Mouse (Mus musculus) layer of hippocampus, adult 9-10 months (tissue): ENCODE results near the gene Olfr1026.

Experiments
- DNase-seq: peaks from one replicate; pipeline ENCODE4 v3.0.0; 2022; ENCODE audit warnings: low spot score

Olfr1026 gene

DNA sequence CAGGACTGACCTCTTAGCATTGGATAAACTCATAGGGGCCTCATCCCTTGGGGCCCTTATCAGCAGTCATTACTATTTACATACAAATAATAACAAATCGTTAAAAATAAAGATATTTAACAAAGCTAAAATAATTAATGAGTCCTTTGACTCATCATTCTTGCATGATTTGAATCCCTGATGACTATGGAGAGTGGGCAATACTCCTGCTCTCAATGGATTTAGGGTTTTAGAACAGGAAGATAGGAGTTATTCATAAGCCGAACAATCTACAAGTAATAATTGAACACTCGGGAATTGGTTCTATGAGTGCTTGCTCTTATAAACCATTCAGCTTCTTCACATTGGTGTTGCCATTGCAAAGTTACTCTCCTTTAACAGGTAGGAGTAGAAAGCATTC lies at the start of gene Olfr1026:
Gene Olfr1026, plus strand, starts transcription at position 301 of the 400 bp plus-strand sequence.
- no peak for DNase-seq

- DNase-seq: no peak
Measured at GRCm38 (mm10) chr2:85885340-85885739, 36.0 kb upstream of the Olfr1026 start, which contains the start of gene Olfr1023. Gene Olfr1023 (plus strand): TSS chr2:85885640.

- no peak for DNase-seq
Measured at GRCm38 (mm10) chr2:85904952-85905351, 16.4 kb upstream of the Olfr1026 start, which contains the start of gene Olfr1024. Gene Olfr1024 (minus strand): TSS chr2:85905052.

GRCm38 (mm10) chr2:85913197-85913596 lies 8.2 kb upstream of the Olfr1026 start:
- no peak for DNase-seq

GRCm38 (mm10) chr2:85914893-85915292 lies 6.5 kb upstream of the Olfr1026 start, which contains the start of gene Olfr1025-ps1:
Gene Olfr1025-ps1 (plus strand): TSS chr2:85915193.
- DNase-seq: no peak

GRCm38 (mm10) chr2:85950137-85950536 lies 28.8 kb downstream of the Olfr1026 start, which contains the start of gene Olfr1028:
Gene Olfr1028 (plus strand): TSS chr2:85950437.
- no peak for DNase-seq

DNA sequence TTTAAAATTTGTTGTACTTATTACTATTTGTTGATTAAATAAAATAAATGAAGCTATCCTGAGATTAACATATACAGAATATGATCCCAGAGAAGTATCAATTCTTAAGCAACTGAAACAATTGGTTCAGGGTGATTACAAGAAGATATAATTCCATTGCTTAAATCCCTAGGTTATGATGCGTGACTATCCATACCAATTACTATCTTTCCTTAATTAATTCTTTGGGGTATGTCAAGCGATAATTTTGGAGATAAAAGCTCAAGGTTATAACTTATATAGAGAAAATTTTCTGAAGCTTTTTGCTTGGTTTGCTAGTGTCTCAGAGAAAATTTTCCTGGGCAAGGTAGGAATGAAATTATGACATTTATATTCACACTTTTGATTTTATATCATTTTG lies 52.2 kb downstream of the Olfr1026 start, which contains the start of gene Olfr1029:
Gene Olfr1029, plus strand, starts transcription at position 301 of the 400 bp plus-strand sequence.
- DNase-seq: no peak
